Mouse (Mus musculus): ENCODE results near the gene Pitpnm2. TPM values are rescaled to one million over a fixed set of nuclear protein-coding genes. Genes with fewer than 3 reads are reported as not detected.

Pitpnm2 gene
- polyA plus RNA-seq, 1 experiment from 2014 or later, result 4.2 TPM

DNA sequence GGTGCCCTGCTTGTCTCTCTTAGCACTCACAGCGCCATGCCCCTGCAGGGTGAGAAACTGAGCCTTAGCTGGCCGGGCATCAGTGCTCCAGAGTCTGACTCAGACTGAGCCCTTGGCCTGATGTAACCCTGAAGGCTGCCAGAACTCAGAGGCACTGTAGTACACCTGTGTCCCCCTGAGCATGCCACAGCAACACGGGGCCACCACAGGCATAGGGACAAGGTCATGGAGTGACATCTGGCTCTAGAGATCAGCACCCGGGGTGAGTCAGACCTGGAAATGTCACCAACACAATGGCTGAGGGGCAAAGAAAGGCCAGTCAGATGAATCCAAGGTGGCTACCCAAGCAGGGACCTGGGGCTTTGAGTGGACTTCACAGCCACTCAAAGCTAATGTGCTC is 162.7 kb downstream of the Pitpnm2 start:
- Histone ChIP-seq H3K4me3 (no peak overlapping the region), H3K4me2 (replicated peaks) (no peak overlapping the region), H3K27me3 (no peaks in the 10 kb centered on the region), H3K27ac (no peak overlapping the region), H3K9me3 (no peaks in the 10 kb centered on the region), H3K4me1 (no peaks in the 10 kb centered on the region), H3K36me3 (no peaks in the 10 kb centered on the region), H3K9ac (0 out of 2 replicates have a peak overlapping the region, but pooled peaks have one; percentile 4)
- WGBS, result 86% methylated on average over 4 of the region's 4 CpGs
- no peak for ATAC-seq (ENCODE audit: low FRiP score, low read depth)

DNA sequence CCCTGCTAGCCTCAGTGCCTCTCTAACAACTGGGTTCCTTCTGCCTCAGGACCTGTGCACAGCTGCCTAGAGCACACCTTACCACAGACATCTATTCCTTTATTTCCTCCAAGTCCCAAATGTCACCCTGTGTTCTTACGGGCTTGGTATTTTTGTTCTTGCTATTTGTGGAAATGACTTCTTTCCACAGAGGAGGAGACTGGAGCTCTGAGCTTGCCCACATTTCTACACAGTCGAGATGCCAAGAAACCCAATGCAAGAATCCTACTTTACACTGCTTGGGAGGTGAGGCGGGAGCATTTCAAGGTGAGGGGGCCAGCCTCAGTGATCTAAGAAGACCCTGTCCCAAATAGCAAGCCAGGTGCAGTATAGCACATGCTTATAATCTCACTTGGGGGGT is 164.0 kb downstream of the Pitpnm2 start:
- Histone ChIP-seq H3K9ac (0 out of 2 replicates have a peak overlapping the region, but pooled peaks have one; percentile 31), H3K27ac (no peak overlapping the region), H3K4me2 (replicated peaks) (no peak overlapping the region), H3K9me3 (no peaks in the 10 kb centered on the region), H3K36me3 (no peaks in the 10 kb centered on the region), H3K27me3 (no peaks in the 10 kb centered on the region), H3K4me1 (no peaks in the 10 kb centered on the region), H3K4me3 (no peak overlapping the region)
- ATAC-seq (ENCODE audit: low FRiP score, low read depth), result no peak
- WGBS, result 74% methylated on average over 3 of the region's 3 CpGs

DNA sequence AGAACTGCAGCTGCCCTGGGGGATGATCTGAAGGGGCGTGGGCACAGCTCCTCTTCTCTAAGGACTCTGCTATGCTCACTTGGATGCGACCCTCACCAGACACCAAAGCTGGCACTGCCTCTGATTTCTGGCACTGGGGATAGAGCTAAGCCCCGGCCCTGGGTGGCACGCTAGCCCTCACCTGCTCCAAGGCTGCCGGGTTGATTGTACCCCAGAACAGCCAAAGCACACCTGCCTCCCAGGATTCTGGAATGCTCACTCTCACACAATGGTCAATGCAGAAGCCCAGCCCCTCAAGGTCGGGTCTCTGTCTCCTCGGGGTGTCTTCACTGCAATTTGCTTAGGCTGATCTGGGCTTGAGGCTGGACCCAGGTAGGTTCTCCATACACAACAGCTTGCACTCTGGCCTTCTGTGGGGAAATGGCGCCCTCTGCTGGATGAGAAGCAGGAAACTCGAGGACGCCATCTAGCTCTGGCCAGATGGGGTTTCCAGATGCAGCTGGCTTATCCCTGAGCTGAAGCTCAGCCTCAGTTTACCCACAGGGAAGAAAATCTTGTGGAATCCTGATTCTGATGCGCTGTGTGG is 164.9 kb downstream of the Pitpnm2 start:
- ATAC-seq (ENCODE audit: low FRiP score, low read depth), result peak; percentile 74
- H3K9ac ChIP-seq, result no peak overlapping the region
- WGBS, result 35% methylated on average over 11 of the region's 11 CpGs
- no peaks in the 10 kb centered on the region for H3K9me3 ChIP-seq
- H3K4me2 ChIP-seq (replicated peaks), result no peak overlapping the region
- no peaks in the 10 kb centered on the region; the same call in 1 of the 2 replicates for H3K4me1 ChIP-seq
- no peaks in the 10 kb centered on the region for H3K27me3 ChIP-seq
- no peak overlapping the region for H3K4me3 ChIP-seq
- H3K27ac ChIP-seq, result no peak overlapping the region
- no peaks in the 10 kb centered on the region for H3K36me3 ChIP-seq

DNA sequence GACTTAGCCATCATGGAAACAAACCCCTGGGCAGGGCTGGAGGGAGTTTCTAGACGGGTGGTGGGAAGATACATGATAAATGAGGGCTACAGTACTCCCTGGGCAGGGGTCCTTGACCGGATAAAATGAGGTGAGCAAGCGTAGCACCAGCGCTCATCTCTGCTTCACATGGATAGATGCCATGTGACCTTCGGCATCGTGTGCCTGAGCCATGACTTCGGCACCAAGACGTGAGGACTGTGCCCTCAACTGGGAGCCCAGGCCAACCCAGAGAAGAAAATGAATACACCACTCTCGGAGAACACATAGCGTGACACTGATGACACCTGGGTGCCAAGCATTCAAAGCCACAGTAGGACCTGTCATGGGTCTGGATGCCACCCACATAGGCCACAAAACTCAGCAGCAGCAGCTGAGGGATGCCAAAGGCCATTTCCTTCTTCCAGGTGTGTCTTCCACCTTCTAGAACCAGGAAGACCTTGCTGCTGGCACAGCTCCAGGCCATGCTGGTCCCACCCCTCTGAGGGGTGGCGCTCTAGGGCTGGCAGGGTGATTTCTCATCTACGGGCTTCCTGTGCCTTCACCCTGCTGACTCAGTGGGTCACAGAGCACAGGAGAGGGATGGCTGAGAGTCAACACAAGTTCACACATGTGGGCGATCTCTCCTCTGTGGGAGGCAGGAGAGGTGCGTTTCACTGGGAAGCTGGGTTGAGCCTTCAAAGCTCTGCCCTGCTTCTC is 165.5 kb downstream of the Pitpnm2 start:
- no peak overlapping the region for H3K27ac ChIP-seq
- no peaks in the 10 kb centered on the region for H3K9me3 ChIP-seq
- no peak overlapping the region for H3K4me2 ChIP-seq (replicated peaks)
- H3K36me3 ChIP-seq, result no peaks in the 10 kb centered on the region
- ATAC-seq (ENCODE audit: low FRiP score, low read depth), result no peak
- H3K4me3 ChIP-seq, result no peak overlapping the region
- H3K27me3 ChIP-seq, result no peaks in the 10 kb centered on the region
- peaks cover 4% of the 10 kb centered on the region; the same call in 1 of the 2 replicates for H3K4me1 ChIP-seq
- no peak overlapping the region for H3K9ac ChIP-seq
- 87% methylated on average over 14 of the region's 14 CpGs for WGBS

DNA sequence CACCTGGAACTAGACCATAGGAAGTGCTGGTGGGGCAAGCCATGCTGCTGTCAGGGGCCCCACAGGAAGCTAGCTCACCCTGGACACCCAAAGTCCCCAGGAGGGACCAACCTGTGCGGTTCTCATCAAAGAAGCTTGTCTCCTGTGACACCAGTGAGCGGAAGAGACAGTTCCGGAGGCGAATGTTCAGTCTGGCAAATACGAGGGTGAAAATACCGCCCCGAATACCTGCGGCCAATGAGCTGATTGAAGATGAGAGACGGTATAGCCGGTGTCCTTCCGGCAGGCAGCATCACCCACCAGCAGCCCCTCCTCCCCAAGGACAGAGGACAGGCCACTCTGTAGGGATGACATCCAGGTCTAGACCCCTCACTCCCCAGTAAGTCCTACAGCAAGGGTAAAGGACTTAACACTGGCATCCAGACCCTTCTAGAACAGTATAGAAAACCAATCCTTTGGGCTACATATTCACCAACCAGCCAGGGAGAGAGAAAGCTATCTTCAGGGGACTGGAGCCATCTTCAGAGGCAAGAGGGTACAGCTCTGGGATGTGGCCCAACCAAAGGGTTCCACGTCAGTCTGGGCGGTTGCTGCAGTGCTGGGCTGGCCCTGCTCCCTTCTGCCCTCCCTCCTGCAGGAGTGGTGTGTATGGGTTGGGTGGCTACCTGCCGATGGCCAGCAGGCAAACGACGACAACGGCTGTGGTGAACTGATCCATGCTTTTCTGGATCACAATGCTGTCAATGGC is 166.4 kb downstream of the Pitpnm2 start:
- Histone ChIP-seq H3K27ac (no peak overlapping the region), H3K4me1 (peaks cover 4% of the 10 kb centered on the region; the same call in 1 of the 2 replicates), H3K36me3 (no peaks in the 10 kb centered on the region), H3K27me3 (no peaks in the 10 kb centered on the region), H3K9me3 (no peaks in the 10 kb centered on the region), H3K9ac (no peak overlapping the region), H3K4me2 (replicated peaks) (no peak overlapping the region), H3K4me3 (no peak overlapping the region)
- WGBS, result 86% methylated on average over 17 of the region's 17 CpGs
- no peak for ATAC-seq (ENCODE audit: low FRiP score, low read depth)

DNA sequence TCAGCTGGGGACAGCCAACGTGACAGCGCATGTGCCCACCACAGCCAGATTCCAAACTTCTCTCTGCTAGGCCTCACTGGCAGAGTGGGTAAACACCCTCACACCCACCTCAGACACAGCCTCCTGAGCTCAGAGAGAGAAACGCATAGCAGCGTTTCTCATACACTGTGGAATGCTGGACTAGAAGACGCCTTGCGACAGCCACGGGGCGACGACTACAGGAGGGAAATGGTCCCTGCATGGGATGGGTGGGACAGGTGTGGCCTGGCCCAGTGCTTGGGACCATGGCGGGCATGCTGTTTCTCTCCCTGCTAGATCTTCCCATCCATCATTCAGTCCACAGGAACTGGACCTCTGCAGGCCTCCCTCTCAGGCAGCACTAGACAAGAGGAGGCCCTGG is 167.1 kb downstream of the Pitpnm2 start:
- Histone ChIP-seq H3K36me3 (no peaks in the 10 kb centered on the region), H3K4me2 (replicated peaks) (no peak overlapping the region), H3K27ac (no peak overlapping the region), H3K9ac (0 out of 2 replicates have a peak overlapping the region, but pooled peaks have one; percentile 19), H3K9me3 (no peaks in the 10 kb centered on the region), H3K4me3 (no peak overlapping the region), H3K27me3 (no peaks in the 10 kb centered on the region), H3K4me1 (peaks cover 4% of the 10 kb centered on the region; the same call in 1 of the 2 replicates)
- no peak for ATAC-seq (ENCODE audit: low FRiP score, low read depth)
- WGBS, result 82% methylated on average over 10 of the region's 10 CpGs

DNA sequence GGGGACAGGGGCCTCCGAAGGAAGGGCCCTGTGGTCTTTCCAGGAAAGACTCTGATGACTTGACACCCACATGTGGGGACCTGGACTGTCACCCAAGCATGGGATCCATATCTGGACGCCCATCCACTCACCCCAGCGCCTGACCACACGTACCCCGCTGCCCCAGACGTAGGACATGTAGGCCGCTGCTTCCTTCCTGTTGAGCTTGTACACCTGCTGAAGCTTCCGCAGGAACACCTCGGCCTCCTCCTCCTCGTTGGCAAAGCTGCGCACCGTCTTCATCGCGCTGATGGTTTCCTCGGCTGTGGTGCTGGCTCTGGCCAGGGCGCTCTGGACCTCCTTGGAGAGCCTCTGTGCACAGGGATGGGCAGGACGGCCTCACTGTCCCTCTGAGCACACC is 169.7 kb downstream of the Pitpnm2 start:
- Histone ChIP-seq H3K9ac (no peak overlapping the region), H3K36me3 (no peaks in the 10 kb centered on the region), H3K27me3 (no peaks in the 10 kb centered on the region), H3K4me2 (replicated peaks) (no peak overlapping the region), H3K4me1 (peaks cover 9% of the 10 kb centered on the region), H3K9me3 (no peaks in the 10 kb centered on the region), H3K27ac (no peak overlapping the region), H3K4me3 (no peak overlapping the region)
- WGBS, result 90% methylated on average over 17 of the region's 17 CpGs
- ATAC-seq (ENCODE audit: low FRiP score, low read depth), result no peak

DNA sequence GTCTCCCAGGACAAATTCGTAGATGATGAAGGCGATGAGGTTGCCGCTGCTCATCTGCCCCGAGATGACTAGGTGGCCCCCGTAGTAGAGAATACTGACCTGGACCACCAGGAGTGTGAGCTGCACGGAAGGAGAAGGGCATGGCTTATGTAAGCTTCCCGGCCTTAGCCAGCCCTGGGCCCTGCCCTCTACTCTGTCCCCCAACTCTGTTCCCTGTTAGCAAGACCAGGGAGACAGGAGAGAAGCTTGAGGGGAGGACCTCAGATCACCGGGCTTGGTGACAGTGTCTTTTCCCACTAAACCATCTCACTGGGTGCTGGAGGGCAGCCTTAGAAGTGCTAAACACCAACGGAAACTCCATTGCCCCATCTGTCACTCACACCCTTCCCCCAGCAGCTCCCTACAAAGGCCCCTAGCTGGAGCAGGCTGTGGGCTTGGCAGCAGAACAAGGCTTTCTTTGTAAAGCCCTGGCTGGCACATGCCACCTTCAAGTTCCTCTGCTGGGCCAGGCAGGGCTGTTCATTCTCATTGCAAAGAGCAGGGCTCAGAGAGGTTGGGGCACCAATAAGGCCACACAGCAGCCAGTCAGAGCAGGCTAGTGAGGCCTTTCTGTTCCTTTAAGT is 170.7 kb downstream of the Pitpnm2 start:
- peak overlapping the region; percentile 17; the same call in 1 of the 2 replicates for H3K4me2 ChIP-seq (replicated peaks)
- H3K36me3 ChIP-seq, result no peaks in the 10 kb centered on the region
- no peaks in the 10 kb centered on the region for H3K27me3 ChIP-seq
- H3K4me1 ChIP-seq, result peaks cover 10% of the 10 kb centered on the region
- ATAC-seq (ENCODE audit: low FRiP score, low read depth), result no peak; the same call in 1 of the 2 replicates
- H3K4me3 ChIP-seq, result no peak overlapping the region
- H3K9ac ChIP-seq, result no peak overlapping the region
- no peak overlapping the region for H3K27ac ChIP-seq
- no peaks in the 10 kb centered on the region for H3K9me3 ChIP-seq
- WGBS, result 49% methylated on average over 9 of the region's 9 CpGs

DNA sequence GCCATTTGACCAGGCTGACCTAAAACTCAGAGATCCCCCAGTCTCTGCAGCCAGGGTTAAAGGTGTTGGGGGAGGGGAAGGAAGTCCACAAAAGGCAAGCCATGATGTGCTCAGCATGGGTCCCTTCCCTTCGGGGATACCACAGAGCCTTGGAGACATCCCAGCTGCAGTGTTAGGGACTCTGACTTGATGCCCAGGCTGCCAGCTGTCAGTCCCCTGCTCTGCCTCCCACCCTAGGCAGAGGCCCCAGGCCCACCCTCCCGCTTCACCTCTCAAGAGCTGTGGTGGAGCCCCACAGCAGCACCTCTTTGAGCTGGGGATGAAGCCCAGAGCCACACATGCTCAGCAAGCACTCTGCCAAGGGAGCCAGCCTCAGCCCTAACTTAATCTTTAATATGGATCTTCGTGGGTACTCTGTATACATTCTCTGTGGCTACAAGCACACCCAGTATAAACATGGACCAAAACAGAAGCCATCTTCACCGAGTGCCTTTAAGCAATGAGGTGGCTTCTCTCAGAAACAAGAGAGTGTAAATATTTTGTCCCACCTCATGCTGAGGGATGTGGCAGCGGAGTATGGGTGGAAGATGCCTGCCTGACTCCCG is 171.6 kb downstream of the Pitpnm2 start:
- Histone ChIP-seq H3K27ac (no peak overlapping the region; the same call in 1 of the 2 replicates), H3K9ac (no peak overlapping the region), H3K4me3 (no peak overlapping the region), H3K36me3 (no peaks in the 10 kb centered on the region), H3K4me1 (peaks cover 13% of the 10 kb centered on the region), H3K4me2 (replicated peaks) (peak overlapping the region; percentile 17; the same call in 1 of the 2 replicates), H3K9me3 (no peaks in the 10 kb centered on the region), H3K27me3 (no peaks in the 10 kb centered on the region)
- no peak for ATAC-seq (ENCODE audit: low FRiP score, low read depth)
- WGBS, result 71% methylated on average over 6 of the region's 6 CpGs

DNA sequence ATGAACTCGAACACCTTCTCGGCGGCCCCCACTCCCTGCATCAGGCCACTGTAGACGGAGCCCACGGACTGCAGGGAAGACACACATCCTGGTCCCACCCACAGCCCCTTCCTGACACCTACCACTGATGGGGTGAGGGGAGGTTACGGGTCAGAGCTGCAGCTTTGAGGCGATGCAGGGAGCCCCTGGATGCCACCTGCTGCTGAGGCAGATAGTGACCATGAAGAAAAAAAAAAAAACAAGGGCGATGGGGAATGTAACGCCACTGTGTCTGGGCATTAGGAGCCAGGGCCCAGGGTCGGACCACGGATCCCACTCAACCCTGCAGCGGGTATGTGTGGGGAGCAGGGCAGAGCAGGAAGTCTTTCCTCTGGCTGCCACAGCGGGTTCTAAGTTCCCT is 172.3 kb downstream of the Pitpnm2 start:
- Histone ChIP-seq H3K9me3 (no peaks in the 10 kb centered on the region), H3K27ac (no peak overlapping the region), H3K9ac (no peak overlapping the region), H3K4me1 (peaks cover 17% of the 10 kb centered on the region), H3K27me3 (no peaks in the 10 kb centered on the region), H3K4me3 (no peak overlapping the region), H3K4me2 (replicated peaks) (no peak overlapping the region), H3K36me3 (no peaks in the 10 kb centered on the region)
- 83% methylated on average over 13 of the region's 13 CpGs for WGBS
- no peak for ATAC-seq (ENCODE audit: low FRiP score, low read depth)

DNA sequence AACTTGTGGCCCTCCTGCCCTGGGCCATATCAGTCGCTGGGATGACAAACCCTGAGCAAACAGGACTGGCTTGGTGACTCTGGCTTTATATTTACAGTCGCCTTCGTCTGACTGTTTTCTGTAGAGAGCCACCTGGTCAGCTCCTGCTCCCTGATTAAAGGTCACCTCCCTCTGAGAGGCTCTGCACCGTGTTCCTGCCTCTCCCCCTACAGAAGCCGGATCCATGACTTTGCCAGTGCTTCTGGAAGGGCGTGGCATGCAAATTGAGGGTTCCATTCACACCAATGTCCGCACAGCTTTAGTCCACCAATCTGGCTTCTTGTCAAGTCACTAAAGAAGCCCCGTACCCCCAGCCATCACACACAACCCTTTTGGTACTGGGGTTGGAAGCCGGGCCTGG is 173.0 kb downstream of the Pitpnm2 start:
- ATAC-seq (ENCODE audit: low FRiP score, low read depth), result no peak
- WGBS, result 46% methylated on average over 9 of the region's 9 CpGs
- H3K27ac ChIP-seq, result no peak overlapping the region
- no peaks in the 10 kb centered on the region for H3K36me3 ChIP-seq
- H3K9me3 ChIP-seq, result no peaks in the 10 kb centered on the region
- H3K4me1 ChIP-seq, result peaks cover 17% of the 10 kb centered on the region
- H3K9ac ChIP-seq, result no peak overlapping the region
- H3K4me3 ChIP-seq, result no peak overlapping the region
- no peak overlapping the region for H3K4me2 ChIP-seq (replicated peaks)
- no peaks in the 10 kb centered on the region for H3K27me3 ChIP-seq

Measured in limb, embryonic 13.5 days (tissue).